Mouse (Mus musculus) kidney, postnatal 0 days (tissue): ENCODE data around the gene Alpl. TPM values are rescaled to one million over a fixed set of nuclear protein-coding genes. Genes with fewer than 3 reads are reported as not detected.

ENCODE experiments used
- ATAC-seq: fragments of 200-750 bp; cut with Nextera tagmentation; replicated peaks from 2 replicates; pipeline ENCODE4 v1.8.0; 2017; ENCODE audit warnings: low read depth, moderate number of reproducible peaks, moderate TSS enrichment, moderate library complexity; ENCODE audit not compliant: low FRiP score
- DNase-seq: peaks from one replicate; pipeline ENCODE4 v3.0.0-alpha.2; 2016; ENCODE audit warnings: low spot score
- H3K27ac ChIP-seq: fragments of 300-500 bp; sonication (generic); 2 replicates; pipeline ENCODE4 v1.5.1; 2014; ENCODE audit warnings: mild to moderate bottlenecking
- H3K27me3 ChIP-seq: fragments of 300-500 bp; sonication (generic); 2 replicates; pipeline ENCODE4 v1.6.1; 2014; ENCODE audit warnings: low read length, mixed read lengths; ENCODE audit not compliant: insufficient read depth
- H3K36me3 ChIP-seq: fragments of 300-500 bp; sonication (generic); 2 replicates; pipeline ENCODE4 v1.6.1; 2014; ENCODE audit warnings: low read length, mixed read lengths; ENCODE audit not compliant: insufficient read depth
- H3K4me1 ChIP-seq: fragments of 300-500 bp; sonication (generic); replicated peaks from 2 replicates; pipeline ENCODE4 v1.6.1; 2014; ENCODE audit warnings: antibody characterized with exemption, low read length, mixed read lengths; ENCODE audit not compliant: insufficient read depth
- H3K4me2 ChIP-seq: fragments of 300-500 bp; sonication (generic); 2 replicates; pipeline ENCODE4 v1.6.1; 2014; ENCODE audit warnings: mild to moderate bottlenecking, low read length, moderate library complexity, mixed read lengths
- H3K4me3 ChIP-seq: fragments of 300-500 bp; sonication (generic); replicated peaks from 2 replicates; pipeline ENCODE4 v1.5.1; 2014; ENCODE audit warnings: low read depth, low read length
- H3K9ac ChIP-seq: fragments of 300-500 bp; sonication (generic); 2 replicates; pipeline ENCODE4 v1.6.1; 2014; ENCODE audit warnings: low read depth, low read length
- H3K9me3 ChIP-seq: fragments of 300-500 bp; sonication (generic); replicated peaks from 2 replicates; pipeline ENCODE4 v1.6.1; 2016; ENCODE audit warnings: low read length, inconsistent platforms, mixed read lengths
- CTCF ChIP-seq: IDR thresholded peaks from 2 replicates; pipeline ENCODE4 v1.5.1; 2016; ENCODE audit warnings: antibody characterized with exemption, low read depth, mild to moderate bottlenecking, moderate library complexity
- WGBS: fragments of 180-500 bp; shearing (Covaris S2); extraction: QIAGEN DNeasy Blood & Tissue Kit; methylation state at CpG from one replicate; pipeline ENCODE4 v1.1.7; 2014; 5-methylcytosine and 5-hydroxymethylcytosine counted together
- polyA plus RNA-seq: library from polyadenylated mRNA; unstranded; fragments of >200 nt; fragmentation: Nextera tagmentation; extraction: Ambion mirVana; gene quantifications from 2 replicates; pipeline ENCODE4 v1.2.1, GENCODE M21; 2015

Alpl gene
- polyA plus RNA-seq, 1 experiment from 2014 or later, result 34.3 TPM

GRCm38 (mm10) chr4:137778397-137779184 lies 17.6 kb downstream of the Alpl start:
- no peak overlapping the region for H3K4me2 ChIP-seq
- H3K27me3 ChIP-seq, result no peaks in the 10 kb centered on the region
- no peak overlapping the region for H3K9ac ChIP-seq
- no peaks in the 10 kb centered on the region for H3K36me3 ChIP-seq
- 82% methylated on average over 17 of the region's 17 CpGs for WGBS
- no peak overlapping the region for H3K27ac ChIP-seq
- no peak for TF ChIP-seq CTCF
- no peaks in the 10 kb centered on the region for H3K9me3 ChIP-seq
- 0 out of 2 replicates have a peak, but pooled peaks cover 5% of the 10 kb centered on the region for H3K4me1 ChIP-seq
- no peak overlapping the region for H3K4me3 ChIP-seq
- no peak for DNase-seq
- ATAC-seq, result no peak

- H3K4me2 ChIP-seq, result no peak overlapping the region
- DNase-seq (no peak), ATAC-seq (no peak)
- H3K27me3 ChIP-seq, result no peaks in the 10 kb centered on the region
- H3K36me3 ChIP-seq, result no peaks in the 10 kb centered on the region
- TF ChIP-seq CTCF, result no peak
- no peaks in the 10 kb centered on the region for H3K9me3 ChIP-seq
- no peak overlapping the region for H3K4me3 ChIP-seq
- WGBS, result 91% methylated on average over 4 of the region's 4 CpGs
- no peak overlapping the region for H3K27ac ChIP-seq
- H3K9ac ChIP-seq, result no peak overlapping the region
- 0 out of 2 replicates have a peak, but pooled peaks cover 4% of the 10 kb centered on the region for H3K4me1 ChIP-seq
Observed at GRCm38 (mm10) chr4:137777866-137778265, 18.3 kb downstream of the Alpl start.

GRCm38 (mm10) chr4:137774505-137774904 lies 21.7 kb downstream of the Alpl start:
- no peak for DNase-seq
- no peaks in the 10 kb centered on the region for H3K36me3 ChIP-seq
- H3K4me2 ChIP-seq, result no peak overlapping the region
- H3K9me3 ChIP-seq, result no peaks in the 10 kb centered on the region
- H3K27me3 ChIP-seq, result no peaks in the 10 kb centered on the region
- peak overlapping the region; percentile 60; the same call in 1 of the 2 replicates for H3K27ac ChIP-seq
- no peak overlapping the region for H3K4me3 ChIP-seq
- ATAC-seq, result no peak; the same call in 1 of the 2 replicates
- H3K4me1 ChIP-seq, result 0 out of 2 replicates have a peak, but pooled peaks cover 4% of the 10 kb centered on the region
- WGBS, result 77% methylated on average over 6 of the region's 6 CpGs
- no peak for TF ChIP-seq CTCF
- H3K9ac ChIP-seq, result no peak overlapping the region

GRCm38 (mm10) chr4:137774013-137774412 lies 22.2 kb downstream of the Alpl start:
- Histone ChIP-seq H3K36me3 (no peaks in the 10 kb centered on the region), H3K4me1 (0 out of 2 replicates have a peak, but pooled peaks cover 4% of the 10 kb centered on the region), H3K27ac (peak overlapping the region; percentile 60), H3K4me3 (no peak overlapping the region), H3K9me3 (no peaks in the 10 kb centered on the region), H3K27me3 (no peaks in the 10 kb centered on the region), H3K9ac (no peak overlapping the region), H3K4me2 (no peak overlapping the region)
- WGBS, result 67% methylated on average over 5 of the region's 5 CpGs
- ATAC-seq (0 out of 2 replicates have a peak, but pooled peaks have one; percentile 12), DNase-seq (no peak)
- TF ChIP-seq CTCF, result no peak

GRCm38 (mm10) chr4:137773369-137773899 lies 22.8 kb downstream of the Alpl start:
- no peak overlapping the region for H3K4me3 ChIP-seq
- H3K36me3 ChIP-seq, result no peaks in the 10 kb centered on the region
- no peak overlapping the region for H3K4me2 ChIP-seq
- DNase-seq, result no peak
- ATAC-seq, result peak; percentile 72
- 0 out of 2 replicates have a peak, but pooled peaks cover 4% of the 10 kb centered on the region for H3K4me1 ChIP-seq
- H3K27ac ChIP-seq, result peak overlapping the region; percentile 60; the same call in 1 of the 2 replicates
- 33% methylated on average over 2 of the region's 2 CpGs for WGBS
- no peak for TF ChIP-seq CTCF
- H3K9ac ChIP-seq, result no peak overlapping the region
- no peaks in the 10 kb centered on the region for H3K27me3 ChIP-seq
- no peaks in the 10 kb centered on the region for H3K9me3 ChIP-seq

- no peak overlapping the region for H3K9ac ChIP-seq
- H3K4me2 ChIP-seq, result no peak overlapping the region
- 82% methylated on average over 16 of the region's 16 CpGs for WGBS
- DNase-seq (no peak), ATAC-seq (no peak)
- TF ChIP-seq CTCF, result no peak
- no peaks in the 10 kb centered on the region for H3K36me3 ChIP-seq
- no peak overlapping the region for H3K27ac ChIP-seq
- H3K4me1 ChIP-seq, result 0 out of 2 replicates have a peak, but pooled peaks cover 4% of the 10 kb centered on the region
- H3K9me3 ChIP-seq, result no peaks in the 10 kb centered on the region
- H3K27me3 ChIP-seq, result no peaks in the 10 kb centered on the region
- H3K4me3 ChIP-seq, result no peak overlapping the region
Observed at GRCm38 (mm10) chr4:137772438-137773056, 23.6 kb downstream of the Alpl start.
